ENCODE assay signal across 24 mouse cellular contexts in the genomic region with DNA sequence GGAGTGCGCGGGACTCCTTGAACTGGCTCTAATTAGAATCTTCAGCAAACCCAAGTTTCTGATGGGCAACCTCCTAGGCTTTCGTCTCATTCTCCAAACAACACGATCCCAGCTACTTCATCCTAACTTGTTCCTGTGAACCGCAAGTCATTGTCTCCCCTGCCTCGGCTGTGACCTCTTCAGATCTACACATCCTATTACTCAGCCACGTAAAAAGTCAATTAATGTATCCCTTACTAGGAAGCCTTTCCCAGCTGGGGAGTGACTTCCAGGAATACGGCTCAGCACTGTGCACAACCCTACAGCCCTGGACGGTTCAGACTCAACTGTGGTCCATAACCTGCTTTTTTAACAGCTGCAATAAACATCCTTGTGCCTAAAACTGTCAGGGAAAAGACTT. TPM values are rescaled to one million over a fixed set of nuclear protein-coding genes. Genes with fewer than 3 reads are reported as not detected.
DNase-seq lines count a peak whose midpoint lies in the region; ATAC-seq and TF ChIP-seq lines count a peak whose summit lies in the region.
"Had no signal": no experiment of that assay in that cellular context is flagged by ENCODE, and none has a peak within 500 bp of the region (broad histone marks: within the 10 kb centered on the region; RNA-seq: fewer than 3 reads in every experiment).

No protein-coding gene starts in this region.

- no peak for TF ChIP-seq CTCF in heart, postnatal 0 days (IDR thresholded peaks at IDR 0.05; ENCODE audit: low read depth)

- no peak for DNase-seq in embryonic facial prominence, embryonic 11.5 days (ENCODE audit: low spot score)
- DNase-seq in embryonic facial prominence, embryonic 10.5 days (ENCODE audit: low spot score): no peak
- no peak for DNase-seq in heart, postnatal 4 days
- no peak for DNase-seq in heart, postnatal 0 days (ENCODE audit: low spot score)
- DNase-seq in heart, adult 8-10 months (ENCODE audit: low spot score): no peak
- DNase-seq in neural tube, embryonic 10.5 days (ENCODE audit: extremely low spot score, low spot score): no peak
- DNase-seq: adrenal gland, postnatal 10 days; cerebellum, adult 2 months; cerebellum, postnatal 25 days; embryo, embryonic 11 days; liver, embryonic 13.5 days; lung, adult 2 months; lung, postnatal 36 days; thymus, adult 2 months; thymus, postnatal 4 days had no signal

- H3K9me3 ChIP-seq in embryonic facial prominence, embryonic 11.5 days (replicated peaks; ENCODE audit: control insufficient read depth, low read length): no peaks in the 10 kb centered on the region
- no peaks in the 10 kb centered on the region for H3K9me3 ChIP-seq in embryonic facial prominence, embryonic 10.5 days
- no peaks in the 10 kb centered on the region for H3K9me3 ChIP-seq in heart, embryonic 11.5 days (replicated peaks; ENCODE audit: control insufficient read depth, low read length)
- H3K9me3 ChIP-seq in heart, postnatal 0 days (replicated peaks; ENCODE audit: control insufficient read depth, low read length): no peaks in the 10 kb centered on the region
- no peaks in the 10 kb centered on the region for H3K9me3 ChIP-seq in neural tube, embryonic 13.5 days
- H3K9me3 ChIP-seq: embryonic facial prominence, embryonic 15.5 days; hindbrain, embryonic 12.5 days; liver, embryonic 13.5 days; megakaryocyte, embryonic 14.5 days; stomach, embryonic 15.5 days had no signal

- ATAC-seq in embryonic facial prominence, embryonic 11.5 days (replicated peaks; ENCODE audit: insufficient number of reproducible peaks, low FRiP score, low TSS enrichment, low read depth): no peak
- no peak for ATAC-seq in heart, embryonic 11.5 days (replicated peaks; ENCODE audit: insufficient number of reproducible peaks, low FRiP score, low TSS enrichment)
- ATAC-seq in heart, postnatal 0 days (ENCODE audit: insufficient read depth, low read depth): no peak
- ATAC-seq in neural tube, embryonic 13.5 days (ENCODE audit: low read depth): no peak
- ATAC-seq: intestine, postnatal 0 days; midbrain, embryonic 16.5 days had no signal

- H3K27me3 ChIP-seq in embryonic facial prominence, embryonic 11.5 days (ENCODE audit: control insufficient read depth, insufficient read depth, low read length): no peaks in the 10 kb centered on the region
- H3K27me3 ChIP-seq in embryonic facial prominence, embryonic 10.5 days (replicated peaks; ENCODE audit: low read depth, poor library complexity, severe bottlenecking): no peaks in the 10 kb centered on the region
- no peaks in the 10 kb centered on the region for H3K27me3 ChIP-seq in heart, embryonic 11.5 days (ENCODE audit: control insufficient read depth, insufficient read depth, low read length)
- H3K27me3 ChIP-seq in heart, postnatal 0 days (ENCODE audit: control insufficient read depth, insufficient read depth, low read length): no peaks in the 10 kb centered on the region
- H3K27me3 ChIP-seq in neural tube, embryonic 13.5 days: no peaks in the 10 kb centered on the region
- H3K27me3 ChIP-seq: embryonic facial prominence, embryonic 15.5 days; hindbrain, embryonic 12.5 days; liver, embryonic 13.5 days; stomach, embryonic 15.5 days had no signal

- peaks cover 7% of the 10 kb centered on the region for H3K4me1 ChIP-seq in embryonic facial prominence, embryonic 11.5 days (ENCODE audit: control insufficient read depth, insufficient read depth, low read length)
- peaks cover 51% of the 10 kb centered on the region for H3K4me1 ChIP-seq in embryonic facial prominence, embryonic 10.5 days
- H3K4me1 ChIP-seq in heart, embryonic 11.5 days (ENCODE audit: control insufficient read depth, insufficient read depth, low read length): peaks cover 35% of the 10 kb centered on the region
- peaks cover 39% of the 10 kb centered on the region for H3K4me1 ChIP-seq in heart, postnatal 0 days (ENCODE audit: control insufficient read depth, insufficient read depth)
- peaks cover 61% of the 10 kb centered on the region for H3K4me1 ChIP-seq in neural tube, embryonic 13.5 days (replicated peaks)

- H3K4me3 ChIP-seq in embryonic facial prominence, embryonic 11.5 days (ENCODE audit: low read depth, low read length): no peak overlapping the region
- no peak overlapping the region for H3K4me3 ChIP-seq in embryonic facial prominence, embryonic 10.5 days
- H3K4me3 ChIP-seq in heart, embryonic 11.5 days (ENCODE audit: low read depth, low read length): no peak overlapping the region
- H3K4me3 ChIP-seq in heart, postnatal 0 days (ENCODE audit: low read depth, low read length): no peak overlapping the region
- no peak overlapping the region for H3K4me3 ChIP-seq in neural tube, embryonic 13.5 days
- H3K4me3 ChIP-seq: embryonic facial prominence, embryonic 15.5 days; hindbrain, embryonic 12.5 days; left cerebral cortex, adult 2 months; liver, embryonic 13.5 days; stomach, embryonic 15.5 days had no signal

- no peak for TF ChIP-seq EP300 in heart, postnatal 0 days (IDR thresholded peaks at IDR 0.05; ENCODE audit: low read depth)

- WGBS in embryonic facial prominence, embryonic 11.5 days: 56% methylated on average over 9 of the region's 9 CpGs
- WGBS in embryonic facial prominence, embryonic 10.5 days: 60% methylated on average over 9 of the region's 9 CpGs
- WGBS in heart, embryonic 11.5 days (ENCODE audit: insufficient replicate concordance): 55% methylated on average over 9 of the region's 9 CpGs
- 66% methylated on average over 9 of the region's 9 CpGs for WGBS in heart, postnatal 0 days
- WGBS in neural tube, embryonic 13.5 days: 37% methylated on average over 9 of the region's 9 CpGs

- no peak overlapping the region for H3K9ac ChIP-seq in embryonic facial prominence, embryonic 11.5 days (replicated peaks; ENCODE audit: low read length)
- no peak overlapping the region for H3K9ac ChIP-seq in heart, embryonic 11.5 days (ENCODE audit: low read depth, low read length)
- H3K9ac ChIP-seq in heart, postnatal 0 days (replicated peaks; ENCODE audit: low read depth, low read length): no peak overlapping the region
- 0 out of 2 replicates have a peak overlapping the region, but pooled peaks have one; percentile 12 for H3K9ac ChIP-seq in neural tube, embryonic 13.5 days
- H3K9ac ChIP-seq: embryonic facial prominence, embryonic 15.5 days; hindbrain, embryonic 12.5 days; liver, embryonic 13.5 days; stomach, embryonic 15.5 days had no signal

- H3K27ac ChIP-seq in embryonic facial prominence, embryonic 11.5 days (replicated peaks; ENCODE audit: low read depth, low read length): 0 out of 2 replicates have a peak overlapping the region, but pooled peaks have one; percentile 13
- no peak overlapping the region for H3K27ac ChIP-seq in embryonic facial prominence, embryonic 10.5 days (replicated peaks)
- H3K27ac ChIP-seq in heart, embryonic 11.5 days (ENCODE audit: low read depth, low read length): no peak overlapping the region
- H3K27ac ChIP-seq in heart, postnatal 0 days (ENCODE audit: low read depth): peak overlapping the region; percentile 32; the same call in 1 of the 2 replicates
- no peak overlapping the region for H3K27ac ChIP-seq in neural tube, embryonic 13.5 days (replicated peaks)
- H3K27ac ChIP-seq: hindbrain, embryonic 12.5 days; left cerebral cortex, adult 2 months; liver, embryonic 13.5 days; stomach, embryonic 15.5 days had no signal

- no peaks in the 10 kb centered on the region for H3K36me3 ChIP-seq in embryonic facial prominence, embryonic 11.5 days (replicated peaks; ENCODE audit: control insufficient read depth, insufficient read depth, low read depth, low read length)
- H3K36me3 ChIP-seq in embryonic facial prominence, embryonic 10.5 days (replicated peaks): peaks cover 17% of the 10 kb centered on the region
- no peaks in the 10 kb centered on the region for H3K36me3 ChIP-seq in heart, embryonic 11.5 days (ENCODE audit: control insufficient read depth, insufficient read depth, low read length)
- H3K36me3 ChIP-seq in heart, postnatal 0 days (replicated peaks; ENCODE audit: control insufficient read depth, insufficient read depth, low read length): no peaks in the 10 kb centered on the region
- no peaks in the 10 kb centered on the region for H3K36me3 ChIP-seq in neural tube, embryonic 13.5 days
- H3K36me3 ChIP-seq: embryonic facial prominence, embryonic 15.5 days; hindbrain, embryonic 12.5 days; liver, embryonic 13.5 days; stomach, embryonic 15.5 days had no signal

- no peak overlapping the region for H3K4me2 ChIP-seq in embryonic facial prominence, embryonic 11.5 days (ENCODE audit: low read depth, low read length)
- peak overlapping the region; percentile 82 for H3K4me2 ChIP-seq in heart, embryonic 11.5 days
- 0 out of 2 replicates have a peak overlapping the region, but pooled peaks have one; percentile 68 for H3K4me2 ChIP-seq in heart, postnatal 0 days (ENCODE audit: low read depth, low read length)
- peak overlapping the region; percentile 56; the same call in 1 of the 2 replicates for H3K4me2 ChIP-seq in neural tube, embryonic 13.5 days
- H3K4me2 ChIP-seq: hindbrain, embryonic 12.5 days had no signal

RNA-seq across cellular contexts. Expression of gene Adgrl2, which starts 32.2 kb away (rescaled TPM):
- 107 and 113 TPM in 2 replicates for polyA plus RNA-seq in embryonic facial prominence, embryonic 11.5 days (2014; fragmentation: Nextera tagmentation; extraction: Ambion mirVana)
- polyA plus RNA-seq in embryonic facial prominence, embryonic 10.5 days (2016; fragmentation: Nextera tagmentation; extraction: Ambion mirVana): 74.0 and 77.6 TPM in 2 replicates
- 37.3 and 38.7 TPM in 2 replicates for polyA plus RNA-seq in heart, embryonic 11.5 days (2014; fragmentation: Nextera tagmentation; extraction: Ambion mirVana)
- total RNA-seq in heart, postnatal 4 days (2021): 100 to 1,000 TPM; 126 to 134 TPM
- 32.7 and 59.4 TPM in 2 replicates for total RNA-seq in heart, postnatal 0 days (2014; rRNA removed; ENCODE audit: low replicate concordance)
- 25.6 and 26.6 TPM in 2 replicates for polyA plus RNA-seq in heart, postnatal 0 days (2015; fragmentation: Nextera tagmentation; extraction: Ambion mirVana)
- 10 to 100 TPM; 49.7 to 58.2 (median 51.3) TPM for total RNA-seq in heart, adult 8-10 months (2022)
- 132 and 156 TPM in 2 replicates for polyA plus RNA-seq in neural tube, embryonic 13.5 days (2015; fragmentation: Nextera tagmentation; extraction: Ambion mirVana)

Comparison
In these comparisons a context has a peak if more than half of its experiments do, and no peak if none do; other contexts are left out.
1. H3K27ac ChIP-seq: peak in embryonic facial prominence, embryonic 11.5 days (single experiment) and heart, postnatal 0 days (single experiment); none in embryonic facial prominence, embryonic 10.5 days (single experiment), heart, embryonic 11.5 days (single experiment) and neural tube, embryonic 13.5 days (single experiment).